Mouse (Mus musculus): Measurements from ENCODE around the gene Cfap161. TPM values are rescaled to one million over a fixed set of nuclear protein-coding genes. Genes with fewer than 3 reads are reported as not detected.

The Cfap161 gene
- polyA plus RNA-seq, 1 experiment from 2014 or later, result 0.55 TPM

Other genes with a start within 250 kb of the Cfap161 start
- 0.16 and 0.25 TPM in 2 replicates for gene Tmc3, start 210.0 kb downstream of the Cfap161 start, polyA plus RNA-seq (2014; fragmentation: Nextera tagmentation; extraction: Ambion mirVana)
- 5.0 and 7.4 TPM in 2 replicates for gene Stard5, start 162.9 kb downstream of the Cfap161 start, polyA plus RNA-seq (2014; fragmentation: Nextera tagmentation; extraction: Ambion mirVana)
- 0.43 and 0.70 TPM in 2 replicates for gene Il16, start 49.2 kb downstream of the Cfap161 start, polyA plus RNA-seq (2014; fragmentation: Nextera tagmentation; extraction: Ambion mirVana)
- 9.2 and 11.1 TPM in 2 replicates for gene Tlnrd1, start 89.4 kb upstream of the Cfap161 start, polyA plus RNA-seq (2014; fragmentation: Nextera tagmentation; extraction: Ambion mirVana)
- 41.0 and 50.6 TPM in 2 replicates for gene Mesd, start 89.6 kb upstream of the Cfap161 start, polyA plus RNA-seq (2014; fragmentation: Nextera tagmentation; extraction: Ambion mirVana)

Data from midbrain, embryonic 14.5 days (tissue).